Mouse (Mus musculus) hindbrain, embryonic 14.5 days (tissue): Measurements from ENCODE around the gene Ipo4. TPM values are rescaled to one million over a fixed set of nuclear protein-coding genes. Genes with fewer than 3 reads are reported as not detected.

ENCODE experiments used
- ATAC-seq: fragments of 200-750 bp; cut with Nextera tagmentation; 2 replicates; pipeline ENCODE4 v1.8.0; 2017; ENCODE audit warnings: moderate number of reproducible peaks, mild to moderate bottlenecking, moderate TSS enrichment, moderate library complexity; ENCODE audit not compliant: low FRiP score
- DNase-seq: peaks from one replicate; pipeline ENCODE4 v3.0.0-alpha.2; 2015; ENCODE audit warnings: low spot score
- H3K27ac ChIP-seq: fragments of 300-500 bp; sonication (generic); 2 replicates; pipeline ENCODE4 v1.5.1; 2014; ENCODE audit warnings: mild to moderate bottlenecking, moderate library complexity
- H3K27me3 ChIP-seq: fragments of 300-500 bp; sonication (generic); 2 replicates; pipeline ENCODE4 v1.6.1; 2014; ENCODE audit warnings: mild to moderate bottlenecking, low read length, mixed read lengths; ENCODE audit not compliant: control insufficient read depth, insufficient read depth
- H3K36me3 ChIP-seq: fragments of 300-500 bp; sonication (generic); replicated peaks from 2 replicates; pipeline ENCODE4 v1.6.1; 2014; ENCODE audit not compliant: control insufficient read depth, insufficient read depth
- H3K4me1 ChIP-seq: fragments of 300-500 bp; sonication (generic); replicated peaks from 2 replicates; pipeline ENCODE4 v1.6.1; 2014; ENCODE audit warnings: antibody characterized with exemption, low read length, mixed read lengths; ENCODE audit not compliant: control insufficient read depth, insufficient read depth
- H3K4me2 ChIP-seq: fragments of 300-500 bp; sonication (generic); replicated peaks from 2 replicates; pipeline ENCODE4 v1.6.1; 2014; ENCODE audit warnings: mild to moderate bottlenecking, moderate library complexity
- H3K4me3 ChIP-seq: fragments of 300-500 bp; sonication (generic); replicated peaks from 2 replicates; pipeline ENCODE4 v1.5.1; 2014; ENCODE audit warnings: mild to moderate bottlenecking, low read length
- H3K9ac ChIP-seq: fragments of 300-500 bp; sonication (generic); 2 replicates; pipeline ENCODE4 v1.6.1; 2014
- H3K9me3 ChIP-seq: fragments of 300-500 bp; sonication (generic); 2 replicates; pipeline ENCODE4 v1.6.1; 2016; ENCODE audit warnings: low read length; ENCODE audit not compliant: control insufficient read depth
- WGBS: fragments of 180-500 bp; shearing (Covaris S2); extraction: QIAGEN DNeasy Blood & Tissue Kit; methylation state at CpG from one replicate; pipeline ENCODE4 v1.1.7; 2014; 5-methylcytosine and 5-hydroxymethylcytosine counted together
- polyA plus RNA-seq: library from polyadenylated mRNA; unstranded; fragments of >200 nt; fragmentation: Nextera tagmentation; extraction: Ambion mirVana; gene quantifications from 2 replicates; pipeline ENCODE4 v1.2.1, GENCODE M21; 2014

Ipo4 gene
- polyA plus RNA-seq, 1 experiment from 2014 or later: 114 TPM

DNA sequence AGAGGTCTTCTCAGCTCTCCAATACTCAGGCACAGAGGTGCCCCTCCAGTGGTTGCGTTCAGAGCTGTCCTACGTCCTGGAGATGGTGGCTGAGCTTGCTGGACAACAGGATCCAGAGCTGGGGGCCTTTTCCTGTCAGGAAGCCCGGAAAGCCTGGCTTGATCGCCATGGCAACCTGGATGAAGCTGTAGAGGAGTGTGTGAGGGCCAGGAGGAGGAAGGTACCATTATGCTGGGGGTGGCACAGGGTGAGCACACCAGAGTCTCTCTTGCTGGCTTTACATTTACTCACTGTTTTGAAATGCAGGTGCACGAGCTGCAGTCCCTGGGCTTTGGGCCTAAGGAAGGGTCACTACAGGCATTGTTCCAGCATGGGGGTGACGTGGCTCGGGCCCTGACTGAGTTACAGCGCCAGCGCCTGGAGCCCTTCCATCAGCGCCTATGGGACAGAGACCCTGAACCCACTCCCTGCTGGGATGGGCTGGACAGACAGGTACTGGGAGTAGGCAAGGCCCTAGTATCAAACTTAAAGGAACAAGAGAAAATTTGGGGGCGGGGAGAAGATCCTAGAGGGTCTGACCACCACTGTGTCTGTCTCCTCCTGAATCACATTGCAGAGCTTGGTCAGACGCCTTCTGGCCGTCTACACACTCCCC lies 39.6 kb downstream of the Ipo4 start:
- Histone ChIP-seq H3K36me3 (peaks cover 72% of the 10 kb centered on the region), H3K27me3 (no peaks in the 10 kb centered on the region), H3K9ac (no peak overlapping the region), H3K4me1 (peaks cover 14% of the 10 kb centered on the region), H3K4me3 (no peak overlapping the region), H3K4me2 (no peak overlapping the region), H3K27ac (no peak overlapping the region), H3K9me3 (no peaks in the 10 kb centered on the region)
- no peak for ATAC-seq
- WGBS: 72% methylated on average over 13 of the region's 13 CpGs
- no peak for DNase-seq

DNA sequence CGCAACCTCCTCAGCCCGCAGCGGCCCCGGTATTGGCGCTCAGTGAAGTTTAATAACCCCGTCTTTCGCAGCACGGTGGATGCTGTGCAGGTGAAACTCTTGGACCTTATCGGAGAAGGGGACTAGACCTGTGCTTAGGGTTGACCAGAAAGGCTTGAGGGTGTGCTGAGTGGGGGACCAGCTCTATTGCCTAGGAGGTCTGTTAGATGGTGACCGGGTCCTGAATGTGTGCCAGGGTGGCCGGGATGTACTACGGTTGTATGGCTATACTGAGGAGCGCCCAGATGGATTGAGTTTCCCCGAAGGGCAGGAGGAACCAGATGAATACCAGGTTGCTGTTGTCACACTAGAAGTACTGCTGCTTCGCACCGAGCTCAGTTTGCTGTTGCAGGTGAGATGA lies 43.5 kb downstream of the Ipo4 start:
- Histone ChIP-seq H3K4me2 (peak overlapping the region; percentile 86), H3K4me3 (peak overlapping the region; percentile 74), H3K9ac (peak overlapping the region; percentile 80), H3K27me3 (no peaks in the 10 kb centered on the region), H3K4me1 (peaks cover 20% of the 10 kb centered on the region), H3K9me3 (no peaks in the 10 kb centered on the region), H3K36me3 (peaks cover 46% of the 10 kb centered on the region), H3K27ac (no peak overlapping the region)
- ATAC-seq (no peak), DNase-seq (no peak)
- WGBS: 11% methylated on average over 16 of the region's 16 CpGs

DNA sequence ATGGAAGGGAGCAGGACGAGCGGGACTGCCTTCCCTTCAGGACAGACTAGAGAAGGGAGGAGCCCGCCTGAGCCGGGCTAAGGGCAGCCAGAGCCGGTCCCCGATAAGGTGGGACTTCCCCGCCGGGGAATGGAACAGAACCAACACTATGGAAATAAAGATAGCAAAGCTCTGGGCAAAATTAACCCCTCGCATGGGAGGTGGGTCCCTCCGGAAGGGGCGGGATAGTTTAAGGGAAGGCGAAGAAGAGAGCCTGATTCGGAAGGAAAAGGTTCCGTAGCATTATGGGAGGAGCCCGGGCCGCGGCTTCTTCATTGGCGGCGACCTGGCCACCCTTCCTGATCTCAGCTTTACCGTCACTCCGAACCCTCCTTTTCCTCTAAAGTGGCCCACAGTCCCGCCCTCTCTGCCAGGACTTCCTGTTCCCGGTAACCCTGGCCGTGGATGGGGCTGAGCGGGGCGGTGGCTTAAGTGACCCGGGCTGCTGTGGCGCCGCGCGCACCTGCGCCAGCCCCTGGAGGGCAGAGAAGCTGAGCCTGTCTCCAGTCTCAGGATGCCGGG lies 44.3 kb downstream of the Ipo4 start, which contains the start of gene Rnf31:
Gene Rnf31, plus strand, starts transcription at position 378 of the 561 bp plus-strand sequence.
- H3K4me3 ChIP-seq: peak within 1 kb of the TSS; percentile 74
- peak; percentile 82 for DNase-seq
- H3K27me3 ChIP-seq: no peaks in the 10 kb centered on the region
- H3K9me3 ChIP-seq: no peaks in the 10 kb centered on the region
- peak within 1 kb of the TSS; percentile 80 for H3K9ac ChIP-seq
- peak within 1 kb of the TSS; percentile 95 for H3K27ac ChIP-seq
- under 1% methylated on average over 32 of the region's 33 CpGs for WGBS
- peaks cover 44% of the 10 kb centered on the region for H3K36me3 ChIP-seq
- peak; percentile 88 for ATAC-seq
- peak within 1 kb of the TSS; percentile 86 for H3K4me2 ChIP-seq
- H3K4me1 ChIP-seq: peaks cover 20% of the 10 kb centered on the region

GRCm38 (mm10) chr14:55590748-55591330 lies 44.9 kb downstream of the Ipo4 start, which contains the start of gene Psme2:
Psme2 (minus strand) TSS chr14:55591113.
- H3K4me2 ChIP-seq: peak within 1 kb of the TSS; percentile 86
- ATAC-seq (peak; percentile 95), DNase-seq (peak; percentile 88)
- H3K27me3 ChIP-seq: no peaks in the 10 kb centered on the region
- WGBS: under 1% methylated on average over 22 of the region's 22 CpGs
- peak within 1 kb of the TSS; percentile 95 for H3K27ac ChIP-seq
- no peaks in the 10 kb centered on the region for H3K9me3 ChIP-seq
- peaks cover 39% of the 10 kb centered on the region for H3K36me3 ChIP-seq
- peak within 1 kb of the TSS; percentile 74 for H3K4me3 ChIP-seq
- H3K4me1 ChIP-seq: peaks cover 20% of the 10 kb centered on the region
- H3K9ac ChIP-seq: peak within 1 kb of the TSS; percentile 80

DNA sequence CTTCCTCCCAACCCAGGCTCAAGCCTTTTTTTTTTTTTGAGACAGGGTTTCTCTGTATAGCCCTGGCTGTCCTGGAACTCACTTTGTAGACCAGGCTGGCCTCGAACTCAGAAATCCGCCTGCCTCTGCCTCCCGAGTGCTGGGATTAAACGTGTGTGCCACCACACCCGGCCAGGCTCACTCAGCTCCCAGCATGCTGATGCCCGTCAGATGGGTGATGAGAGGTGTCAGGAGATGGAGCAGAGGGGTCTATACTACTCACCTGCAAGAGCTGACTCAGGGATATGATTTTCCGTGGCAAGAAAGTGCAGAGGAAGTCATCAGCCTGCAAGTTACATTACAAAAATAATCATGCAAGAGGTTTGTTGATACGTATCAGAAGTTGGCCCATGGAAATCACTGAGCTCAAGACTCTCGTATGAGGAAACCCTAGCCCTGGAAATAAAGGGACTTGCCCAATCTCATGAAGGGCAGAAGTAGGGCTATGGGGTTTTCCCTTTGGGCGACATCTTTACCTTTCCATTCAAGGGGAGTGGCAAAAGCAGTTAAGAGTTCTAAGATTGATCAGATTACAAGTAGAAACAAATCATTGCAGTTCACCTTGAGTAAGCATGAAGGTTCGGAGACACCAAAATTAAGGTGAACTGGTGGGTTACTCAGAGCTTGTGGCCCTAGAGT lies 45.8 kb downstream of the Ipo4 start:
- Histone ChIP-seq H3K27me3 (no peaks in the 10 kb centered on the region), H3K4me1 (peaks cover 22% of the 10 kb centered on the region), H3K36me3 (peaks cover 29% of the 10 kb centered on the region), H3K9ac (peak overlapping the region; percentile 80), H3K9me3 (no peaks in the 10 kb centered on the region), H3K4me2 (peak overlapping the region; percentile 86), H3K27ac (peak overlapping the region; percentile 95), H3K4me3 (peak overlapping the region; percentile 74)
- WGBS: 89% methylated on average over 11 of the region's 11 CpGs
- DNase-seq: no peak
- no peak for ATAC-seq

GRCm38 (mm10) chr14:55589271-55589670 lies 46.5 kb downstream of the Ipo4 start:
- Histone ChIP-seq H3K4me2 (no peak overlapping the region), H3K27me3 (no peaks in the 10 kb centered on the region), H3K4me1 (peaks cover 23% of the 10 kb centered on the region), H3K4me3 (no peak overlapping the region), H3K36me3 (peaks cover 23% of the 10 kb centered on the region), H3K9me3 (no peaks in the 10 kb centered on the region), H3K9ac (no peak overlapping the region), H3K27ac (no peak overlapping the region)
- no peak for DNase-seq
- ATAC-seq: no peak
- WGBS: 89% methylated on average over 5 of the region's 5 CpGs

DNA sequence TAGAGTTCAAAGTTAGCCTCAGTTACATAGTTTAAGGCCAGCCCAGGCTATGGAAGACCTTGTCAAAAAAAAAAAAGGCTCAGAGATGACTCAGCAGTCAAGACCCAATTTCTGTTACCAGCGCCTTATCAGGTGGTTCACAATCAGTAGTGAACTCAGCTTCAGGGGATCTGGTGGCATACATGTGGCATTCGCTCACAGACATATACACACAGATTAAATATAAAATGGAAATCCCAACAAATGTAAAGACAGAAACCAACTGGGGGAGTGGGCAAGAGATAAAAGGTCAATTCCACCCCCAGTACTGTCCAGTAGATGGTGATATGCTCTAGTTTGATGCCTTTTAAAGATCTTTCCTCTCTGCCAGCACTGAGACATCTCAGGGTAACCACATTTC lies 49.6 kb downstream of the Ipo4 start:
- Histone ChIP-seq H3K27me3 (no peaks in the 10 kb centered on the region), H3K9me3 (no peaks in the 10 kb centered on the region), H3K36me3 (peaks cover 26% of the 10 kb centered on the region; the same call in 1 of the 2 replicates), H3K4me2 (no peak overlapping the region), H3K9ac (no peak overlapping the region), H3K4me3 (no peak overlapping the region), H3K27ac (no peak overlapping the region), H3K4me1 (peaks cover 9% of the 10 kb centered on the region)
- WGBS: 88% methylated on average over 2 of the region's 2 CpGs
- no peak for DNase-seq
- ATAC-seq: no peak

GRCm38 (mm10) chr14:55585566-55585960 lies 50.2 kb downstream of the Ipo4 start:
- no peak for DNase-seq
- no peak overlapping the region for H3K27ac ChIP-seq
- 58% methylated on average over 6 of the region's 6 CpGs for WGBS

More at GRCm38 (mm10) chr14:55585566-55585960, 50.2 kb downstream of the Ipo4 start:
- H3K4me2 ChIP-seq: peak overlapping the region; percentile 80
- H3K27me3 ChIP-seq: no peaks in the 10 kb centered on the region
- no peak for ATAC-seq
- peaks cover 29% of the 10 kb centered on the region; the same call in 1 of the 2 replicates for H3K36me3 ChIP-seq
- H3K4me3 ChIP-seq: peak overlapping the region; percentile 48; the same call in 1 of the 2 replicates
- peaks cover 9% of the 10 kb centered on the region for H3K4me1 ChIP-seq
- H3K9ac ChIP-seq: no peak overlapping the region
- H3K9me3 ChIP-seq: no peaks in the 10 kb centered on the region
